Mouse (Mus musculus) adrenal gland, postnatal 14 days (tissue): Measurements from ENCODE around the gene Slco2a1. TPM values are rescaled to one million over a fixed set of nuclear protein-coding genes. Genes with fewer than 3 reads are reported as not detected.
A peak's percentile ranks its signal among the peaks of the same experiment; 100 is the strongest.
"Not testable (repeated sequence)": the region's sequence is repeated elsewhere in the genome, so short reads cannot be mapped to it uniquely, and the experiment has no call there.

ENCODE experiments used
- DNase-seq: peaks from one replicate; pipeline ENCODE4 v3.0.0; 2021; ENCODE audit warnings: mixed read lengths
- total RNA-seq: library from RNA; stranded (reverse); gene quantifications from 2 replicates; pipeline ENCODE4 v1.2.3, GENCODE M21; 2021

Gene Slco2a1
- total RNA-seq, 1 experiment from 2014 or later: 6.2 TPM

- no peak for DNase-seq
Measured at GRCm38 (mm10) chr9:103086736-103087135, 98.2 kb downstream of the Slco2a1 start.

GRCm38 (mm10) chr9:103087301-103087700 lies 98.8 kb downstream of the Slco2a1 start:
- DNase-seq: no peak

GRCm38 (mm10) chr9:103088661-103089060 lies 100.1 kb downstream of the Slco2a1 start:
- no peak for DNase-seq

GRCm38 (mm10) chr9:103090116-103090875 lies 101.8 kb downstream of the Slco2a1 start:
- no peak for DNase-seq

- DNase-seq: no peak
Measured at GRCm38 (mm10) chr9:103091039-103091883, 102.7 kb downstream of the Slco2a1 start.

GRCm38 (mm10) chr9:103092248-103092647 lies 103.7 kb downstream of the Slco2a1 start:
- DNase-seq: peak; percentile 88

GRCm38 (mm10) chr9:103093681-103094080 lies 105.2 kb downstream of the Slco2a1 start:
- DNase-seq: no peak

GRCm38 (mm10) chr9:103108341-103108798 lies 119.9 kb downstream of the Slco2a1 start:
- not testable (repeated sequence) for DNase-seq

GRCm38 (mm10) chr9:103108943-103109670 lies 120.6 kb downstream of the Slco2a1 start:
- DNase-seq: no peak

- DNase-seq: no peak
Measured at GRCm38 (mm10) chr9:103109911-103110310, 121.4 kb downstream of the Slco2a1 start.

- no peak for DNase-seq
Measured at GRCm38 (mm10) chr9:103110727-103111501, 122.4 kb downstream of the Slco2a1 start.

- peak; percentile 61 for DNase-seq
Measured at GRCm38 (mm10) chr9:103111621-103112470, 123.3 kb downstream of the Slco2a1 start, which contains the start of gene Rab6b. TSS of gene Rab6b (plus strand) at chr9:103111787.

GRCm38 (mm10) chr9:103112471-103113271 lies 124.2 kb downstream of the Slco2a1 start:
- peak; percentile 29 for DNase-seq

- no peak for DNase-seq
Measured at GRCm38 (mm10) chr9:103113351-103113750, 124.8 kb downstream of the Slco2a1 start.

GRCm38 (mm10) chr9:103114326-103114725 lies 125.8 kb downstream of the Slco2a1 start:
- no peak for DNase-seq

GRCm38 (mm10) chr9:103114901-103115300 lies 126.4 kb downstream of the Slco2a1 start:
- no peak for DNase-seq

GRCm38 (mm10) chr9:103116941-103117340 lies 128.4 kb downstream of the Slco2a1 start:
- DNase-seq: no peak

GRCm38 (mm10) chr9:103117495-103117894 lies 129.0 kb downstream of the Slco2a1 start:
- DNase-seq: no peak

GRCm38 (mm10) chr9:103117951-103118350 lies 129.4 kb downstream of the Slco2a1 start:
- DNase-seq: no peak
